Mouse (Mus musculus) adrenal gland, adult 10 weeks (tissue): ENCODE data around the gene Gm21149. TPM values are rescaled to one million over a fixed set of nuclear protein-coding genes. Genes with fewer than 3 reads are reported as not detected.

Experiments used
- polyA plus RNA-seq: library from polyadenylated mRNA; stranded (reverse); fragments of 350-450 nt; fragmentation: Illumina TruSeq; extraction: RNeasy Lipid Tissue Mini Kit (QIAGEN cat#74804); gene quantifications from one replicate; pipeline ENCODE4 v1.2.3, GENCODE M21; 2014; ENCODE audit warnings: low read depth, low replicate concordance

The Gm21149 gene
- polyA plus RNA-seq, result not detected

DNA sequence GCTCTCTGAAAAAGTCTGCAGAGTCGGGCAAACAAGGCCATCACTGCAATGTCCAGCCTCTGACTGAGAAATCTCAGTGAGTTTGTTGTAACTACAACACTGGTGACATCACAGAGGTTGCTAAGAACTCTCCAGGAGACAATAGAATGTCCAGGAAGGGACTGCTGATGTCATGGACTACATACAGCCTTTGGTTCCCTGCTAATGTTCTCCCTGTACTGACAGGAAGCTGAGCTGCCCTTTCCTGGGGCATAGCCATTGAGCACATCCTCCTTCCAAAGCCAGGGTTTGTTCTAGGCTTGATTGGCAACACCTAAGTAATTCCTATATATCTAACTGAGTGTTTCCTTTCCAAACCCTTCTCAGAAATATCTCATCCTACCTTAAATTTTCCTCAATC lies at the start of gene Gm21149:
Gm21149 (minus strand) TSS at position 101 of the 400 bp plus-strand sequence.

Other genes with a start within 250 kb of the Gm21149 start
- gene Gm21190, start 52.7 kb upstream of the Gm21149 start, polyA plus RNA-seq, result not detected
- not detected for gene Gm21083, start 100.8 kb upstream of the Gm21149 start, polyA plus RNA-seq
- gene Speer4d, start 142.5 kb upstream of the Gm21149 start, polyA plus RNA-seq, result 0.76 TPM
- not detected for gene 4930572O03Rik, start 180.5 kb upstream of the Gm21149 start, polyA plus RNA-seq
- gene Speer4c, start 237.7 kb upstream of the Gm21149 start, polyA plus RNA-seq, result not detected